Mouse (Mus musculus): ENCODE measurements around the gene Cdc42ep4. TPM values are rescaled to one million over a fixed set of nuclear protein-coding genes. Genes with fewer than 3 reads are reported as not detected.

The Cdc42ep4 gene
- polyA plus RNA-seq, 1 experiment from 2014 or later: 48.5 TPM

GRCm38 (mm10) chr11:113684707-113685426 lies 66.8 kb downstream of the Cdc42ep4 start:
- H3K4me1 ChIP-seq (replicated peaks; ENCODE audit: insufficient read depth, low read length): peaks cover 9% of the 10 kb centered on the region; the same call in 1 of the 2 replicates
- peak overlapping the region; percentile 87 for H3K9ac ChIP-seq (ENCODE audit: low read depth, low read length)
- H3K27me3 ChIP-seq (ENCODE audit: insufficient read depth, low read length): no peaks in the 10 kb centered on the region
- ATAC-seq (replicated peaks; ENCODE audit: low FRiP score, low read depth) (no peak), DNase-seq (ENCODE audit: low spot score) (no peak)
- peak overlapping the region; percentile 76 for H3K4me3 ChIP-seq (replicated peaks; ENCODE audit: low read depth, low read length)
- TF ChIP-seq CTCF (IDR thresholded peaks at IDR 0.05; ENCODE audit: low read depth): no peak
- peak overlapping the region; percentile 74 for H3K4me2 ChIP-seq (ENCODE audit: low read length)
- H3K36me3 ChIP-seq (ENCODE audit: insufficient read depth, low read length): peaks cover 13% of the 10 kb centered on the region
- WGBS: 40% methylated on average over 25 of the region's 25 CpGs
- H3K9me3 ChIP-seq (replicated peaks; ENCODE audit: low read length): no peaks in the 10 kb centered on the region
- H3K27ac ChIP-seq: peak overlapping the region; percentile 95; the same call in 1 of the 2 replicates

- peaks cover 9% of the 10 kb centered on the region; the same call in 1 of the 2 replicates for H3K4me1 ChIP-seq (replicated peaks; ENCODE audit: insufficient read depth, low read length)
- peak within 1 kb of the TSS; percentile 95 for H3K27ac ChIP-seq
- H3K4me3 ChIP-seq (replicated peaks; ENCODE audit: low read depth, low read length): peak within 1 kb of the TSS; percentile 76
- H3K36me3 ChIP-seq (ENCODE audit: insufficient read depth, low read length): peaks cover 12% of the 10 kb centered on the region
- WGBS: under 1% methylated on average over 73 of the region's 73 CpGs
- H3K9ac ChIP-seq (ENCODE audit: low read depth, low read length): peak within 1 kb of the TSS; percentile 87
- peak; percentile 93 for ATAC-seq (replicated peaks; ENCODE audit: low FRiP score, low read depth)
- peak within 1 kb of the TSS; percentile 74 for H3K4me2 ChIP-seq (ENCODE audit: low read length)
- no peaks in the 10 kb centered on the region for H3K9me3 ChIP-seq (replicated peaks; ENCODE audit: low read length)
- no peaks in the 10 kb centered on the region for H3K27me3 ChIP-seq (ENCODE audit: insufficient read depth, low read length)
- no peak for TF ChIP-seq CTCF (IDR thresholded peaks at IDR 0.05; ENCODE audit: low read depth)
- DNase-seq (ENCODE audit: low spot score): peak; percentile 97
Measured at GRCm38 (mm10) chr11:113683957-113684706, 67.5 kb downstream of the Cdc42ep4 start, which contains the start of the genes Fam104a and D11Wsu47e. Gene Fam104a, minus strand, starts transcription at chr11:113684155. Gene D11Wsu47e, plus strand, starts transcription at chr11:113684412.

DNA sequence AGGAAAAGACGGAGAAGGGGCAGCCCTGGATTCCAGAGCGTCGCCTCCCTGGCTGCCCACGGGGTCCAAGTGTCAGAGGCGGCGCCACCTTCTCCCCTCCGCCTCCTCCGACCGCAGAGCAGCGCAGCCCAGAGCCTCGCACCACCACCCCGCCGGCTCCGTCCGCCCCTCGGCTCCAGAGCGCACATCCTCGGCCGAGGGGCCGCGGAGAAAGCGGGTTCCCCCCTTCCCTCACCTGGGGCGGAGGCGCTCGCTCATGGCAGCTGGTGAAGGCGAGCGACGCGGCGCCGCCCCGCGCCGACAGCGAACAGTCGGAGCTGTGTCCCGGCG lies 68.1 kb downstream of the Cdc42ep4 start:
- H3K4me2 ChIP-seq (ENCODE audit: low read length): peak overlapping the region; percentile 74
- WGBS: under 1% methylated on average over 31 of the region's 38 CpGs
- no peaks in the 10 kb centered on the region for H3K27me3 ChIP-seq (ENCODE audit: insufficient read depth, low read length)
- H3K9ac ChIP-seq (ENCODE audit: low read depth, low read length): peak overlapping the region; percentile 87
- TF ChIP-seq CTCF (IDR thresholded peaks at IDR 0.05; ENCODE audit: low read depth): no peak
- H3K9me3 ChIP-seq (replicated peaks; ENCODE audit: low read length): no peaks in the 10 kb centered on the region
- peaks cover 9% of the 10 kb centered on the region; the same call in 1 of the 2 replicates for H3K4me1 ChIP-seq (replicated peaks; ENCODE audit: insufficient read depth, low read length)
- H3K4me3 ChIP-seq (replicated peaks; ENCODE audit: low read depth, low read length): peak overlapping the region; percentile 76
- ATAC-seq (replicated peaks; ENCODE audit: low FRiP score, low read depth) (peak; percentile 78), DNase-seq (ENCODE audit: low spot score) (no peak)
- peak overlapping the region; percentile 95 for H3K27ac ChIP-seq
- peaks cover 6% of the 10 kb centered on the region for H3K36me3 ChIP-seq (ENCODE audit: insufficient read depth, low read length)

DNA sequence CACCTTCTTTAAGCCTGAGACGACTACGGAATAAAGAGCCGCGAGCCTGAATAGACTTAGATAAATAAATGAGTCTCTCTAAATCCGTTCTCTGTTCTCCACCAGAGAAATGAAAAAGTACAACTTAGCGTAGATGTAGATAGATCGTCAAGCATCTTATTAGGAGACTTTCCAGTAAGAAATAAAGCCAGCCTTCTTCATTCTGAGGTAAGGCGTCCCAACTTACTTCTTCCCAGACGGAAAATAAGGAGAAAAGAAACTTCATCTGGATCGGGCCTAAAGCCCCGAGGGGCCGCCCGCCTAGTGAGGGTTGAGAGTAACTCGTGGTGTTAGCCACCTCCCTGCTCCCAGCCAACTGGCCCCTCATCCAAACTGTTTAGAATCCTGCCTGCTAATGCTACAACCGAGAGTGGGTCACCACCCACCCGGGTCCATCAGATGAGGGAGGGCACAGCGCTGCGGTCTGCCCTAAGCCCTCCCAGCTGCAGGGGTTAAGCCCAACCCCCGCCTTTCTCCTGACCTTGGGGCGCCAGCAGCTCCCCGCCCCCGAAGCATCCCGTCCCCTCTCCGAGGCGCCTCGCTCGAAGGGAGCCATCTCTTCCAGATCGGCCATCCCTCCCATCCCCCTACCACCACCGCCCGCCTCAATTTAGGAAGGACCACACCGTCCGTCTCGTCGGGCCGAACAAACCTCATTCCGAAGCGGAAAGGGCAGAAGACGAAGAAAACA lies 68.6 kb downstream of the Cdc42ep4 start:
- no peak for TF ChIP-seq CTCF (IDR thresholded peaks at IDR 0.05; ENCODE audit: low read depth)
- Histone ChIP-seq H3K4me1 (replicated peaks; ENCODE audit: insufficient read depth, low read length) (peaks cover 9% of the 10 kb centered on the region; the same call in 1 of the 2 replicates), H3K36me3 (ENCODE audit: insufficient read depth, low read length) (peaks cover 1% of the 10 kb centered on the region; the same call in 1 of the 2 replicates), H3K4me3 (replicated peaks; ENCODE audit: low read depth, low read length) (peak overlapping the region; percentile 76), H3K9me3 (replicated peaks; ENCODE audit: low read length) (no peaks in the 10 kb centered on the region), H3K9ac (ENCODE audit: low read depth, low read length) (peak overlapping the region; percentile 87), H3K27ac (peak overlapping the region; percentile 95), H3K4me2 (ENCODE audit: low read length) (peak overlapping the region; percentile 74), H3K27me3 (ENCODE audit: insufficient read depth, low read length) (no peaks in the 10 kb centered on the region)
- ATAC-seq (replicated peaks; ENCODE audit: low FRiP score, low read depth): peak; percentile 43
- peak; percentile 72 for DNase-seq (ENCODE audit: low spot score)
- under 1% methylated on average over 38 of the region's 38 CpGs for WGBS

DNA sequence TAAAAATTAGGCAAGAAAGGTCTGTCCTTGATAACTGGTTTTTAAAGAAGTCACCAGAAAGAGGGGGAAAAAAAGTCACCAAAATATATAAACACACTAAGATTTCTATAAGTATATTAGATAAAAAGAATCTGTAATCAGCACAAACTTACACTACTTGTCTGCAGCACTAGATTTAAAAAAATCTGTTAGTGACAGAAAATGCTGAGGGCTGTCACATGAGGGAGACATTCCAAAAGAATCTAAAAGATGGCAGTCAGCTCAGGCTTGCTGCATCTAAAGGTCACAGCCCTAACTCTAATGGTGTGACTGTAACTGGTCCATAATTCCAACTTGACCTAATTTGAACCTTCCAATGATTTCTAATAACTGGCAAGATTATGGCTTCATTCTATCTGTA lies 69.7 kb downstream of the Cdc42ep4 start:
- no peak overlapping the region for H3K4me3 ChIP-seq (replicated peaks; ENCODE audit: low read depth, low read length)
- ATAC-seq (replicated peaks; ENCODE audit: low FRiP score, low read depth) (no peak), DNase-seq (ENCODE audit: low spot score) (no peak)
- H3K36me3 ChIP-seq (ENCODE audit: insufficient read depth, low read length): no peaks in the 10 kb centered on the region
- TF ChIP-seq CTCF (IDR thresholded peaks at IDR 0.05; ENCODE audit: low read depth): no peak
- no peak overlapping the region for H3K27ac ChIP-seq
- H3K4me1 ChIP-seq (replicated peaks; ENCODE audit: insufficient read depth, low read length): peaks cover 9% of the 10 kb centered on the region; the same call in 1 of the 2 replicates
- H3K27me3 ChIP-seq (ENCODE audit: insufficient read depth, low read length): no peaks in the 10 kb centered on the region
- H3K9ac ChIP-seq (ENCODE audit: low read depth, low read length): no peak overlapping the region
- peak overlapping the region; percentile 74; the same call in 1 of the 2 replicates for H3K4me2 ChIP-seq (ENCODE audit: low read length)
- H3K9me3 ChIP-seq (replicated peaks; ENCODE audit: low read length): no peaks in the 10 kb centered on the region

GRCm38 (mm10) chr11:113680954-113681353 lies 70.7 kb downstream of the Cdc42ep4 start:
- ATAC-seq (replicated peaks; ENCODE audit: low FRiP score, low read depth): no peak
- no peaks in the 10 kb centered on the region for H3K27me3 ChIP-seq (ENCODE audit: insufficient read depth, low read length)
- no peak overlapping the region for H3K4me2 ChIP-seq (ENCODE audit: low read length)
- no peaks in the 10 kb centered on the region for H3K9me3 ChIP-seq (replicated peaks; ENCODE audit: low read length)
- no peak overlapping the region for H3K27ac ChIP-seq
- no peak for DNase-seq (ENCODE audit: low spot score)
- 85% methylated on average over 2 of the region's 2 CpGs for WGBS
- peaks cover 6% of the 10 kb centered on the region for H3K36me3 ChIP-seq (ENCODE audit: insufficient read depth, low read length)
- peaks cover 9% of the 10 kb centered on the region; the same call in 1 of the 2 replicates for H3K4me1 ChIP-seq (replicated peaks; ENCODE audit: insufficient read depth, low read length)
- no peak for TF ChIP-seq CTCF (IDR thresholded peaks at IDR 0.05; ENCODE audit: low read depth)
- H3K9ac ChIP-seq (ENCODE audit: low read depth, low read length): no peak overlapping the region
- no peak overlapping the region for H3K4me3 ChIP-seq (replicated peaks; ENCODE audit: low read depth, low read length)

Measured in kidney, postnatal 0 days (tissue).